Mouse (Mus musculus) E14TG2a.4 (cell line): Measurements from ENCODE around the gene Pias4.
A peak's percentile ranks its signal among the peaks of the same experiment; 100 is the strongest.

Experiments
- H3K27me3 ChIP-seq: 2 replicates; pipeline ENCODE4 v1.6.1; 2014; ENCODE audit warnings: low read length, control low read depth; ENCODE audit not compliant: insufficient read depth
- H3K36me3 ChIP-seq: 2 replicates; pipeline ENCODE4 v1.6.1; 2014; ENCODE audit warnings: low read length, control low read depth; ENCODE audit not compliant: insufficient read depth
- H3K4me1 ChIP-seq: replicated peaks from 2 replicates; pipeline ENCODE4 v1.6.1; 2014; ENCODE audit warnings: low read depth, low read length, control low read depth
- H3K4me3 ChIP-seq: replicated peaks from 2 replicates; pipeline ENCODE4 v1.5.1; 2014; ENCODE audit warnings: mild to moderate bottlenecking, low read length
- H3K9me3 ChIP-seq: 2 replicates; pipeline ENCODE4 v1.6.1; 2014; ENCODE audit warnings: low read length, control low read depth
- CTCF ChIP-seq: conservative IDR thresholded peaks from 2 replicates; pipeline ENCODE4 v1.5.1; 2014; ENCODE audit warnings: low read length
- NANOG ChIP-seq: IDR thresholded peaks from 2 replicates; pipeline ENCODE4 v1.6.1; 2014; ENCODE audit warnings: borderline replicate concordance, low read length, mixed read lengths
- POU5F1 ChIP-seq: IDR thresholded peaks from 2 replicates; pipeline ENCODE4 v1.6.1; 2014; ENCODE audit warnings: low read length, borderline replicate concordance

Gene Pias4

DNA sequence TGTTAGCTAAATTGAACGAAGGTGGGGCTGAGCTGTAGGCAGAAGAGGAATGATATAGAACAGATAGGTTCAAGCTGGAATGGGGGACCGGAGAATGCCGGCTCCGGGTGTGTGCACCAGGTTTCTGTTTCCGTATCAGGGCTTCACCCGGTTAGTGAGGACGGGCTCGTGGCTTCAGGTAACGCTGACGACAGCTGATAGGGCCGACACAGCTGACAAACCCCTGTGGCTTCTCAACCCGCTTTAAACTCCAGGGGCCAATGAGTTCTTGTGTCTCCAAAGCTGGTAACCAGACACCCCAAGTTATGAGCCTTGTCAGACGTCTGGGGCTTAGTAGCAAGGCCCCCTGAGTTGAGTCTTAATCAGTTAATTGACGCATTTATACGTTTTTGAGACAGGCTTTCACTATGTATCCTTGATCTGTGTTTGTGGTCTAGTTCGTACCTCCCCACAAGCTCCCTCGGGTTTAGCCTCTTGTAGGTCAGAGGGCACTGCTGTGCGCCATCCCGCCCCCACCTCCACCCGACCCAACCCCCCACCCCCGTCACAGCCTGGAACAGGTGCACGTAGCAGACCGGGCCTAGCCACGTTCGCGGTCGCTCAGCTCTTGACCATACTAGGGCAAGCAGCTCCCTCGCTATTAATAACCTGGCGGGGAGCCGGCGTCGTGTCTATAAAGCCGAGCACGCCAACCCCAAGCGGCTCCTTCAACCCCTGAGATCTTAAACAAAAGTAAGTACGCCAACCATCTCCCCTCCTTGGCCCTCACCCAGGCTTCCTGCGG is 26.5 kb upstream of the Pias4 start:
- peaks cover 16% of the 10 kb centered on the region for H3K36me3 ChIP-seq
- H3K27me3 ChIP-seq, result peaks cover 36% of the 10 kb centered on the region
- TF ChIP-seq POU5F1 (no peak), NANOG (no peak), CTCF (no peak)
- peaks cover 52% of the 10 kb centered on the region for H3K4me1 ChIP-seq
- no peaks in the 10 kb centered on the region for H3K9me3 ChIP-seq
- peak overlapping the region; percentile 41; the same call in 1 of the 2 replicates for H3K4me3 ChIP-seq

DNA sequence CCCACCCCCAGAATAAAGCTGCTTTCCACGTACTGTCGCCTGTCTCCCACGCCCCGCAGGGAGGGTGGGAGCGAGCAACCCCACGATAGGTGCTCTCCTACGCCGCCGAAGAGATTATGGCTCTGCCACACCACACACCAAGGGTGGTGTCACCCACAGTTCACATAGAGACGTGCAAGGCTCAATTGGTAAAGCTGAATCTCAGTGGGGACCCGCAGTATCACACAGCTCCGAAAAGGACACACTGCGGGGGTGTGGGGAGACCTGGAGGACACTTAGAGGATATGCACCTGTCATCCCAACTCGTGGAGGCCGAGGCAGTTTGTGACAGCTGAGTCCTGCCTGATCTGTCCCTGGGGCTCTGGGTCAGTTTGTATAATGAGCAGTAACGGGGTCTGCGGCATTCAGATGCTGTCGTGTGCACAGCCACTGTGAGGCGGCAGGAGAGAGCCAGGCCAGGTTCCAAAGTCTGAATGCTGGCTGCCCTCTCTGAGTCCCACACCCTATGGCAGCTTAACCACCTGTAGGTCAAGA is 25.3 kb upstream of the Pias4 start:
- TF ChIP-seq CTCF (no peak), POU5F1 (no peak), NANOG (no peak)
- peaks cover 60% of the 10 kb centered on the region for H3K4me1 ChIP-seq
- no peaks in the 10 kb centered on the region for H3K9me3 ChIP-seq
- H3K36me3 ChIP-seq, result peaks cover 23% of the 10 kb centered on the region
- peaks cover 29% of the 10 kb centered on the region for H3K27me3 ChIP-seq
- peak overlapping the region; percentile 80 for H3K4me3 ChIP-seq

- Histone ChIP-seq H3K4me1 (peaks cover 66% of the 10 kb centered on the region), H3K27me3 (peaks cover 28% of the 10 kb centered on the region), H3K9me3 (no peaks in the 10 kb centered on the region), H3K4me3 (peak overlapping the region; percentile 80), H3K36me3 (peaks cover 29% of the 10 kb centered on the region)
- TF ChIP-seq CTCF, result no peak
- TF ChIP-seq NANOG, result no peak
- no peak for TF ChIP-seq POU5F1
Measured at GRCm38 (mm10) chr10:81192270-81192967, 24.7 kb upstream of the Pias4 start.

GRCm38 (mm10) chr10:81191342-81191982 is 23.7 kb upstream of the Pias4 start:
- H3K4me3 ChIP-seq, result peak overlapping the region; percentile 80
- H3K27me3 ChIP-seq, result peaks cover 21% of the 10 kb centered on the region
- H3K4me1 ChIP-seq, result peaks cover 72% of the 10 kb centered on the region
- TF ChIP-seq NANOG (no peak), POU5F1 (no peak), CTCF (no peak)
- no peaks in the 10 kb centered on the region for H3K9me3 ChIP-seq
- H3K36me3 ChIP-seq, result peaks cover 39% of the 10 kb centered on the region

DNA sequence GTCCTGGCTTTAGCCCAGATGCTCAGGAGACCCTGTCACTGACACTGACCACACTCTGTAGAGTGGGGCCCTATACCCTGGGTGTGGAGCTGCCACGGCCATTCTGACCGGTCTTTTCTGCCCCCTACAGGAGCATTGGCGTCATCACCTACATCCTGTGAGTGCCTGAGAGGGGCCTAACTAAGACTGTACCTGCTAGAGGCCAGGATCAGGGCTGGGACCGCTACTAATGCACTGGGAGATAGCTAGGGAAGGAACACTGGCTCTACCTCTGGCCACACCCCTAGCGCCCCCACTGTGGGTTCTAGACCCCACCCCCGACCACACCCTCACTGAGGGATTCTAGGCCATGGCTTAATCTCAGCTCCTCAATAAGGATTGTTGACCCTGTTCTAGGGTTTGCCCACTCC is 23.2 kb upstream of the Pias4 start:
- TF ChIP-seq POU5F1 (no peak), CTCF (no peak; the same call in 1 of the 2 replicates), NANOG (no peak)
- Histone ChIP-seq H3K27me3 (peaks cover 15% of the 10 kb centered on the region), H3K36me3 (peaks cover 42% of the 10 kb centered on the region), H3K9me3 (no peaks in the 10 kb centered on the region), H3K4me1 (peaks cover 72% of the 10 kb centered on the region), H3K4me3 (peak overlapping the region; percentile 80)

DNA sequence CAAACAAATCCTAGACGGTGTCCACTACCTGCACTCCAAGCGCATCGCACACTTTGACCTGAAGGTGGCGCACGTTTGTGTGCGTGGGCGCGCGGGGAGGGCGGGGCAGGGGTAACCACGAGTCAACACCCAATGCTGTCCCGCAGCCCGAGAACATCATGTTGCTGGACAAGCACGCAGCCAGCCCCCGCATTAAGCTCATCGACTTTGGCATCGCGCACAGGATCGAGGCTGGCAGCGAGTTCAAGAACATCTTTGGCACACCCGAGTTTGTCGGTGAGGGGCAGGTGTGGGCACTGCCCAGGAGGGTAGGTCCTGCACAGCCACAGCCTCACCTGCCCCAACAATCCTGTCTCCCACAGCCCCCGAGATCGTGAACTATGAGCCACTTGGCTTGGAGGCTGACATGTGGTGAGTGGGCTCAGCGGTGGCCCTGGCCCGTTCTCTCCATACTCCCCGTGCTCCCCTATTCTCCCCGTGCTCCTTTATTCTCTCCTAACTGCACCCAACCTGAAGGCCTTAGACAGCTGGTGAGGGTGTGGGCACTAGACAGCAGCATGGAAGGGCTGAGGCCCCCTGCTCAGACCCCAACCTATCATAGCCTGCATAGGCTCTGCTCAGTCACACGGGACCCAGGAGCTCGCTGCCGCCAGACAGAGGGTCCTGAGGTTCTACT is 22.7 kb upstream of the Pias4 start:
- Histone ChIP-seq H3K27me3 (peaks cover 10% of the 10 kb centered on the region), H3K9me3 (no peaks in the 10 kb centered on the region), H3K36me3 (peaks cover 46% of the 10 kb centered on the region), H3K4me3 (peak overlapping the region; percentile 80), H3K4me1 (peaks cover 74% of the 10 kb centered on the region)
- TF ChIP-seq NANOG, result no peak
- TF ChIP-seq CTCF, result peak; percentile 50; the same call in 1 of the 2 replicates
- no peak for TF ChIP-seq POU5F1

GRCm38 (mm10) chr10:81189821-81190220 is 22.1 kb upstream of the Pias4 start:
- no peak for TF ChIP-seq CTCF
- TF ChIP-seq NANOG, result no peak
- no peak for TF ChIP-seq POU5F1
- Histone ChIP-seq H3K9me3 (no peaks in the 10 kb centered on the region), H3K36me3 (peaks cover 52% of the 10 kb centered on the region), H3K4me3 (peak overlapping the region; percentile 80), H3K27me3 (peaks cover 4% of the 10 kb centered on the region), H3K4me1 (peaks cover 74% of the 10 kb centered on the region)

DNA sequence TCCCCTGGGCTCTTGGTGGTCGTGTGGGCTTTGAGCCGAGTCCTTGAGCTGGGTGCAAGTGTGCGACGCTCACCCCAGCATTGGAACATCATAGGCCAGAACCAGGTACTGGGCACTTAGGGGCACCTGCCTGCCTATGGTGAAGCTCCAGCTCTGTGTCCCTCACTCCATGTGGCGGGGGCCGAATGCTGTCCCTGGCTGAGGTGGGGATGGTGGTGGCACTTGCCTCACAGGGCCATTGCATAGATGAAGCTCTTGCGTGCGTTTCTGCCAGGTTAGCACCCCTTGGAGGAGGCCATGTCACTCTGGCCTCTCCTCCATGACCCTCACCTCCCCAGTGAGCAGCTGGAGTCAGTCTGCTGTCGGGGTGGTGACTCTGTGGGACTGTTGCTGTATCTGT is 19.4 kb upstream of the Pias4 start:
- Histone ChIP-seq H3K36me3 (peaks cover 67% of the 10 kb centered on the region), H3K4me1 (peaks cover 73% of the 10 kb centered on the region), H3K4me3 (no peak overlapping the region), H3K27me3 (no peaks in the 10 kb centered on the region), H3K9me3 (no peaks in the 10 kb centered on the region)
- no peak for TF ChIP-seq POU5F1
- no peak for TF ChIP-seq CTCF
- TF ChIP-seq NANOG, result no peak
